Mouse (Mus musculus) ES-E14 (cell line): Measurements from ENCODE around the gene Cfap46. TPM values are rescaled to one million over a fixed set of nuclear protein-coding genes. Genes with fewer than 3 reads are reported as not detected.

ENCODE experiments used
- DNase-seq: peaks from one replicate; pipeline ENCODE4 v3.0.0-alpha.2; 2013; ENCODE audit warnings: low read depth, low spot score
- H3K27ac ChIP-seq: 2 replicates; pipeline ENCODE4 v1.5.1; 2012; ENCODE audit warnings: low read depth, mild to moderate bottlenecking, low read length, moderate library complexity, mixed read lengths; ENCODE audit not compliant: poor library complexity, insufficient read depth, severe bottlenecking
- H3K36me3 ChIP-seq: 2 replicates; pipeline ENCODE4 v1.6.1; 2012; ENCODE audit warnings: mild to moderate bottlenecking, low read length, moderate library complexity, mixed read lengths; ENCODE audit not compliant: control insufficient read depth, poor library complexity, insufficient read depth, severe bottlenecking
- H3K4me1 ChIP-seq, 2 experiments: fragments of 150-350 bp in 1 of 2; sonication (generic) in 1 of 2; 2 replicates each; pipeline ENCODE4 v1.6.1; 2012; ENCODE audit warnings: low read length in 2 of 2, mild to moderate bottlenecking in 1 of 2, mixed read lengths in 1 of 2; ENCODE audit not compliant: control insufficient read depth in 2 of 2, insufficient read depth in 2 of 2, poor library complexity in 1 of 2
- H3K4me3 ChIP-seq, 2 experiments: fragments of 150-350 bp in 1 of 2; sonication (generic) in 1 of 2; 2 replicates each; pipeline ENCODE4 v1.5.1; 2012; ENCODE audit warnings: low read length in 2 of 2, low read depth in 1 of 2, mild to moderate bottlenecking in 1 of 2, mixed read lengths in 1 of 2; ENCODE audit not compliant: insufficient read depth in 1 of 2, poor library complexity in 1 of 2, severe bottlenecking in 1 of 2
- H3K9ac ChIP-seq: 2 replicates; pipeline ENCODE4 v1.6.1; 2012; ENCODE audit warnings: low read depth, mild to moderate bottlenecking, low read length, mixed read lengths; ENCODE audit not compliant: poor library complexity, insufficient read depth, severe bottlenecking
- H3K9me3 ChIP-seq: fragments of 150-350 bp; sonication (generic); 2 replicates; pipeline ENCODE4 v1.6.1; 2012; ENCODE audit warnings: low read depth, mild to moderate bottlenecking, low read length; ENCODE audit not compliant: control insufficient read depth, insufficient read depth
- CHD2 ChIP-seq: IDR thresholded peaks from 2 replicates; pipeline ENCODE4 v1.6.1; 2014; ENCODE audit warnings: mild to moderate bottlenecking, low read depth, low read length, inconsistent platforms
- HCFC1 ChIP-seq: IDR thresholded peaks from 2 replicates; pipeline ENCODE4 v1.6.1; 2012; ENCODE audit warnings: low read length, inconsistent platforms, borderline replicate concordance; ENCODE audit not compliant: insufficient read depth
- MAFK ChIP-seq: IDR thresholded peaks from 2 replicates; pipeline ENCODE4 v1.6.1; 2014; ENCODE audit warnings: mild to moderate bottlenecking, low read depth, low read length, inconsistent platforms; ENCODE audit not compliant: insufficient read depth
- ZC3H11A ChIP-seq: IDR thresholded peaks from 2 replicates; pipeline ENCODE4 v1.6.1; 2012; ENCODE audit warnings: low read depth, mild to moderate bottlenecking, inconsistent platforms, low read length, borderline replicate concordance
- ZNF384 ChIP-seq: IDR thresholded peaks from 2 replicates; pipeline ENCODE4 v1.6.1; 2012; ENCODE audit warnings: low read depth, low read length, inconsistent platforms
- in situ Hi-C, 2 experiments: fragments of 600-800 bp; cut with MboI; formaldehyde crosslinking; loops; one replicate each; pipeline ENCODE4 v1.15.1; 2025; ENCODE audit warnings: low sequenced_read_pairs in 2 of 2, inconsistent platforms in 1 of 2; ENCODE audit not compliant: unreplicated experiment in 2 of 2
- total RNA-seq: library from RNA; depleted of rRNA; stranded (reverse); fragments of 300-350 nt; gene quantifications from 2 replicates; pipeline ENCODE4 v1.2.3, GENCODE M21; 2012; rRNA removed

Gene Cfap46
- total RNA-seq, 1 experiment, result 0.36 TPM

DNA sequence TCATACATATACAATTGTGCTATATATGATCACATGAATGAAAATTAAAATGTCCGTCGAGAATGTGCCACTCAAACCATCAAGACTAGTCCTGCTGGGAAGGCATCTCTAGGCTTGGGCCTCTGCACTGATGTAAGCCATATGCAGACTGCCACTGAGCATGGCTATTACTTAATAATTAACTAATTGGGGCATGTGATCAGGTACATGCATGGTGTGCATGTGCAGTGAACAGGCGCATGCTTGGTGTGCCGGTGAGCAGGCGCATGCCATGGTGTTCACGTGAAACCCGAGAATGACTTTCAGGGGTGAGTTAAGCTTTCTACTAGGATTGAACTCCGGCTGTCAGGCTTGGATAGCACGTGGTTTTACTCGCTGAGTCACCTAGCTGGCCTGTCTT lies 124.0 kb downstream of the Cfap46 start:
- no peak overlapping the region for H3K4me3 ChIP-seq
- H3K9me3 ChIP-seq, result no peaks in the 10 kb centered on the region
- no peak overlapping the region for H3K27ac ChIP-seq
- DNase-seq, result no peak
- peaks cover 5% of the 10 kb centered on the region; the same call in 1 of the 2 replicates for H3K36me3 ChIP-seq
- TF ChIP-seq CHD2, result no peak
- no peak for TF ChIP-seq MAFK
- TF ChIP-seq ZC3H11A, result no peak
- H3K9ac ChIP-seq, result no peak overlapping the region
- peaks cover 0 to 2% of the 10 kb centered on the region in 2 experiments; a peak in 1 of 4 replicates for H3K4me1 ChIP-seq
- in situ Hi-C loops, result no loop called here

DNA sequence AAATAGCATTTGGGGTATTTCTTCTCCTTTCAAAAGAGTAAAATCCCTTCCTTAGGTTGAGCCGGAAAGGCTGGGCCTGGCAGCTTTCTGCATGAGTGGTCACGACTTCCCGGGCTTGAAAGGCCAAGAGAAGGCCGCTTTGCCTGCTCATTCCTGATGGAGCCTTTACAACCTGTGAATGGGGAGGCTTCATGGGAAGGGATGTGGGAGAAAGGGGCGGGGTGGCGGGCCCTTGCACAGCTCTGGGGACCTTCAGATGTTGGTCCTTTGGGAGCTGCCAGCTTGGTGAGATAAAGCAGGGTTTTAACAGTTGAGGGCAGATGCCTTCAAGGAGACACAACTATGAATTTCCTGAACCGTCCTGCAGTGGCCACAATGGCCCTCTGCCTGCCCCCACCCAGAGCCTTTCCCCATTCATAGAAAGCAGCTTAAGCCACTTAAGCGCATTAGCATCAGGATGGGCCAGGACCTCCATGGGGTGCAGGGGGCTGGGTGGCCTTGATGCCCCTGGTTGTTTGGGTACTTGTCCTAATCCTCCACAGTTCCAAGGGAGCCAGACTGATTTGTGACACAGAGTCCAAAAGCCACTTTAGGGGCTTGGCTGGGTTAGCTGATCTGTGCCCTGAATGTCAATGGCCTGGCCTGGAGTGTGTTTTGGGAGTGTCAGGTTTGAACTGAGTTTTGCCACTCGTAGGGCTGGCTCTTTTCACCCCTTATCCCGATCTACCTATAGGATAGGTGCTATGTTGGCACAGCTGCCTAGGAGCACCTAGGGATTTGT lies 126.7 kb downstream of the Cfap46 start:
- Histone ChIP-seq H3K4me3 (no peak overlapping the region), H3K9ac (no peak overlapping the region), H3K9me3 (no peaks in the 10 kb centered on the region), H3K27ac (no peak overlapping the region), H3K36me3 (peaks cover 5% of the 10 kb centered on the region; the same call in 1 of the 2 replicates), H3K4me1 (peaks cover 0 to 2% of the 10 kb centered on the region in 2 experiments; a peak in 1 of 4 replicates)
- in situ Hi-C loops, result no loop called here
- DNase-seq, result no peak
- TF ChIP-seq CHD2, result no peak
- TF ChIP-seq HCFC1, result no peak
- no peak for TF ChIP-seq ZC3H11A
- TF ChIP-seq MAFK, result no peak
- no peak for TF ChIP-seq ZNF384

DNA sequence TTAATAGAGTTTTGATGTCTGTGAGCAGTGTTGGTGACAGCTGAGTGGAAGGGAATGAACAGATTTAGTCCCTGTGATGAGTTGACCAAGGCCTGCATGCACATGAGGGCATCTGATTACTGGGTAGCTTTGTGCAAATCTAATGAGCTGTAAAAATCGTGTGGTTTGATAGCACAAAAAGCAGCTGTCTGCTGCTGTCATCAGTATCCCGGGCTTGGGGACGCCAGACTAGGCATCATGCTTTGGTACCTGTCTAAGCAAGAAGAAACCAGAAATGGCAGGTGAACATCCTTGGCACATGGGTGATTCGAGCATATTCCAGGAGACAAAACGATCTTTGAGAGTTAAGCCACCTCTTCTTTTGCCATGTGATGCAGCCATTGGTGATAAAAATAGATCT lies 127.3 kb downstream of the Cfap46 start:
- Histone ChIP-seq H3K36me3 (peaks cover 5% of the 10 kb centered on the region; the same call in 1 of the 2 replicates), H3K9ac (no peak overlapping the region), H3K4me1 (peaks cover 0 to 2% of the 10 kb centered on the region in 2 experiments; a peak in 1 of 4 replicates), H3K27ac (no peak overlapping the region), H3K4me3 (no peak overlapping the region), H3K9me3 (no peaks in the 10 kb centered on the region)
- in situ Hi-C loops, result no loop called here
- TF ChIP-seq CHD2 (no peak), ZC3H11A (no peak), HCFC1 (no peak), ZNF384 (no peak), MAFK (no peak)
- DNase-seq, result no peak

DNA sequence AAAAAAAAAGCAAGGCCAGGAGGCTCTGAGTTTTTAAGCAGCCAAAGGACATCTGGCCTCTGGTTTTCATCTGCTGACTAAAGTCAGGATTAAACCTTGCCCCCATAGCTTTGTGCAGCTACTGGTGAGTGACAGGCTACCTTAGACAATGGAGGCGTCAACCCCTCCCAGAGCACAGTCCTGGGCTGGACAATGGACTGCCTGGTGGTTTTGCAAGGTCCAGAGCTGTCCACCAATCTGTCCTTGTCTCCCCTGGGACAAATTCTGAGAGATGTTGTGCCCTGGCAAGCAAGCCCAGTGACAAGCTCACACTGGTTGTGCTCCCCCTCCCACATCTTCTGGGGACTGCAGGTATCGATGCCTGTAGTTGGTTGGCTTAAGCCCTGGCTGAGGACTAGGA lies 132.1 kb downstream of the Cfap46 start:
- TF ChIP-seq CHD2 (no peak), MAFK (no peak), ZNF384 (no peak), ZC3H11A (no peak), HCFC1 (no peak)

More for the DNA sequence above, 132.1 kb downstream of the Cfap46 start:
- no peaks in the 10 kb centered on the region for H3K4me1 ChIP-seq
- no peaks in the 10 kb centered on the region for H3K36me3 ChIP-seq
- H3K9me3 ChIP-seq, result no peaks in the 10 kb centered on the region
- H3K4me3 ChIP-seq, result no peak overlapping the region
- in situ Hi-C loops, result no loop called here
- H3K27ac ChIP-seq, result no peak overlapping the region
- DNase-seq, result no peak
- no peak overlapping the region for H3K9ac ChIP-seq

Other genes starting within 250 kb of the Cfap46 start
- 2.1 and 2.8 TPM in 2 replicates for gene Nkx6-2, start 101.0 kb downstream of the Cfap46 start, total RNA-seq
- 0.45 TPM in 1 of 2 replicates, not detected in the other for gene Adgra1, start 150.4 kb upstream of the Cfap46 start, total RNA-seq
- 2.3 and 5.3 TPM in 2 replicates for gene Kndc1, start 210.9 kb upstream of the Cfap46 start, total RNA-seq